Mouse (Mus musculus) common myeloid progenitor, adult 5-6 weeks (primary cell): ENCODE measurements at regions not wholly inside any gene's neighbourhood (a gene's known extent, or its start where the extent isn't known, plus 50 kb on each side); places are given as distances from the start of the nearest gene placed in this dataset.
"Not testable (repeated sequence)": the region's sequence is repeated elsewhere in the genome, so short reads cannot be mapped to it uniquely, and the experiment has no call there.

ENCODE experiments used
- ATAC-seq: replicated peaks from 2 replicates; pipeline ENCODE4 v1.8.0; 2016; ENCODE audit warnings: low read depth, mild to moderate bottlenecking, moderate TSS enrichment, inconsistent platforms; ENCODE audit not compliant: poor library complexity, severe bottlenecking

DNA sequence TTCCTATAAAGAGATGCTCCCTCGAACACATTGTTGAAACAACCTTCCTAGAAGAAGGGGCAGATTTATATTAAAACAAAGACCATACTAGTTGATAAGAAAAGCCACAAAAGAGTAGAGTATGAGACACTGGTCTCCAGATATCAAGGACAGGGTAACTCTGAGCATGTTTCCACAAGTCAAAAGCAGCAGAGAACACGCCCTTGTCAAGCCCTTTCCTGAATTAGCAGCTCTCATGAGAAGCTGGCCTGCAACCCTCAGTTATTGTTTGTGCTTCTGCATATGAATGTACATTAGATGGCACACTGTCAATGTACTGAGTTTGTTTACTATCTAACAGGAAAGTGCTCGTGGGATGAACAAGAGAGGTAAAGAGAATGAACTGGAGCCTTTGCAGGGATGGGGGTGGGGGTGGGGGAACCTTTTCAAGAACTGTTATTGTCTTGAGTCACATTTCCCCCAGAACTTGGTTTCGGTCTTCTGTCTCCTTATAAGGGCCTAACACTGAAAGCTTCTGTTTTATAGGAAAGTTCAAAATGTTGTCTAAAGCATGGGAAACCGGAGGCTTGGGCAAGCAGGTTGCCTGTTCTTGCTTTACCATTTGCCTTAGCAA lies 228.6 kb upstream of the Zpld1 start:
- no peak for ATAC-seq

DNA sequence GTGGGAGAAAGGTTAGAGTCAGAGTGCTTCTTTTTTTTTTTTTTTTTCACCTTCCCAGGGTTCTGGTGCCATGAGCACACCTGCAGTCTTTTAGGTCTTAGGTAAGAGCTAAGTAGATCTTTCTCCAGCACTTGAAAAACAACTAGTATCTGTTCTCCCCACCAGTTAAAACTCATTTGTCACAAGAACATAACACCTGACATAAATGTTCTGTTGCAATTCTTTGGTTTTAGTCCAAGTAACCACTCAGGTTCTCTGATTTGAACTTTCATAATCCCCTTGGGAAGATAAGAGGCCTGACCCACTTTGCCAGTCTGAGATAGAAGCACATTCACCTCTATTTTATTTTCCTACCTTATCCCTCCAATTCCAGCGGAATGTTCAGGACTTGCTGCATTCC lies 225.5 kb upstream of the Zpld1 start:
- no peak for ATAC-seq

- ATAC-seq: no peak
Measured at GRCm38 (mm10) chr16:55522283-55522682, 224.5 kb upstream of the Zpld1 start.

DNA sequence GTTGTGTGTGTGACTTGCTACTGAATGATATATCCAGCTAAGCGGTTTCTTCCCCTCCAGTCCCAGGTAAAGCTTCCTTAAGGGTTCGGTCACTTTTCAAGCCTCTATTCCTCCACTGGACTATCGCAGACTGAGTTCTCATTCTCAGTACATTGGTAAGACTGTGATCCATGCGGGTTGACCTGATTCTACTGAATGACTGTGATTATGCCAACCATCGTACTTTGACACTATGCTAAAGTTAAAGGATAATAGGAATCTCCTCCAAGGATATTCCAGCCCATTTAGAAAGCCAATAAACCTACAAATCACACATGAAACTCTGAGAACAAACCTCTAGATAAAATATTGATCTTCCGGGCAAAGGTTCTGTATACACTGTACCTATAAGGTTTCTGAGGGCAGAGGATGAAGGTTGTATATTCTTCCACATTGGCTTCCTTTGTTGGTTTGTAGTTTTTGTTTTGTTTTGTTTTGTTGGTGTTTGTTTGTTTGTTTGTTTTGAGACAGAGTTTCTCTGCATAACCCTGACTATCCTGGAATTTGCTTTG lies 223.7 kb upstream of the Zpld1 start:
- ATAC-seq: no peak

- peak; percentile 26; the same call in 1 of the 2 replicates for ATAC-seq
Measured at GRCm38 (mm10) chr16:55520077-55520476, 222.3 kb upstream of the Zpld1 start.

GRCm38 (mm10) chr16:55519646-55520045 lies 221.9 kb upstream of the Zpld1 start:
- ATAC-seq: peak; percentile 78

DNA sequence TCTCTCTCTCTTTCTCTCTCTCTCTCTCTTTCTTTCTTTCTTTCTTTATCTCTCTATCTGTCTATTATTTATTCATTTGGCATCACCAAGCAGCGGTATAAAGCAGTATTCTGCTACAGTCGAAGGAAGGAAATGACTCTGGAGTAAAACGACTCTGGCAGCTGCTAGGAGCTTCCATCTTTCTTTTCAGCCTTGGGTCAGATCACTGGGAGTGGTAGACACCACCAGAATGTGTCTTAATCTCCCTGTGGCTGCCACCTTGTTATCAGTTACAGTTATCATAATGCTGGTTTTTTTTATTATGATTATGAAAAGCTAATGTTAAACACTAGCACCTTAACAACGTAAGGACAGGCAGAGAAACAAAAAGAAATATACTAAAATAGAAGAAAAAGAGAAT lies 219.2 kb upstream of the Zpld1 start:
- ATAC-seq: no peak

GRCm38 (mm10) chr16:55515228-55515696 lies 217.5 kb upstream of the Zpld1 start:
- ATAC-seq: no peak

DNA sequence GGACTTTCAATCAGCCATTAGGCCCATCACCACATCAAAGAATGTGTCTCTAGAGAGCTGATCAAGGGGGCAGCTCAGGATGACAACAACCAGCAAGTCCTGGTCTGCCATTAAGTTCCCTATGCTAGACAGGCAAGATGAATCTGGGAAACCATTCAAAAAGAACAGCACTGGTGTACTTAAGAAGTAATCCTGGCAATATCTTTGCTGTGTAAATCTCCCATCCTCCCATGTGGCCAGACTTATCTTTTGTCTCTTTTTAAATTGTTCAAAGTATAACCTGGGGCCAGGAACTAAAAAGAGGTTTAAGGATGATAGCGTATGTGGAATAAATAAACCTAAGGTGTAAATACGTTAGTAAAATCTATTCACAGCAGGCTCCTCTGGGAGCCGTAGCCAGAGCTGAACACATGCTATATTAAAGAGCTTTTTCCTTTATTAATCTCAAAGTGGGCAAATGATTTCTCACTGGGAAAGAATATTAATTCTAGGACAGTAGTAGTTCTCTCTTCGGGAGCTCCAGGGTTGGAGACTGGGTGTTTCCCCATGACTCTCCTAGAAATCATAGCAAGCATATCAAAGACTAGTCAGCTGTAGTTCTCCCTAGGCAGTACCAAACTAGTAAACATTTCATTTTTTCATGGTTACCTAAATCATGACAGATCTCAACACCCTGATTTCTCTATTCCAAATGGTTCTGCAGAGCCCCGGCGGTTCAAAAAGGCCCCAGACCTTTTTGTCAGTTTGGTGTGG lies 216.8 kb upstream of the Zpld1 start:
- ATAC-seq: no peak

GRCm38 (mm10) chr16:55504796-55505413 lies 207.1 kb upstream of the Zpld1 start:
- ATAC-seq: 0 out of 2 replicates have a peak, but pooled peaks have one; percentile 39

DNA sequence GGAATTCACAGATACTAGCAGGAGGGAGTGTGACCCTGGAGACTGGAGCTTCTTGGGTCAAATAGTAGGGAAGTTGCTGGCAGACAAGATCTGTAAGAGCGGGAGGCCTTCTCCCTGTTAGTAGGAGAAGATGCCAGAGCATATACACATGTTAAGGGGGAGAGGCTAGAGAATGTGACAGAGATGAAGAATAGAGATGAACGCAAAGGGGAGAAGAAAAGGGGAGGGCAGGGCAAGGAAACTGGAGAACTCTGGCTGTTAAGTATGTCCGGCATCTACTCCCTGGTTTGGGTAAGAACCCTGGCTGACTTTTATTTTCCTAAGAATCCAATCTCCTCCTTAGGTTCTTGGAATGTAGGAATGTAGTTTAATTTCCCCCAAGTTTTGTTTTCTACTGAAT lies 206.5 kb upstream of the Zpld1 start:
- ATAC-seq: no peak

DNA sequence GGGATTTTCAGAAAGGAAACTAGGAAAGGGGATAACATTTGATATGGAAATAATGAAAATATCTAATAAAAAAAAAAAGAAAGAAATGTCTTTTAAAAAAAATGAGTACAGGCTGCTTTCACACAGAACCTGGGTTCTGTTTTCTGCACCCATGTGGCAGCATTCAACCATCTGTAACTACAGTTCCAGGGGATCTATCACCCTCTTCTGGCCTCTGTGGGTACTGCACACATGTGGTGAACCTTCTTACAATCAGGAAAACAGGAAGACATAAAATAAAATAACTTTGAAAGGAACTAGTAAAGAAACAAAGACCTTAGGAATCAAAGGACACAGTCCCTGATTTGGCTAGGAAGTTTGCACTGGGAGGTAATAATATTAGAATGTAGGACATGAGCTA lies 205.5 kb upstream of the Zpld1 start:
- no peak for ATAC-seq

- not testable (repeated sequence) for ATAC-seq
Measured at GRCm38 (mm10) chr16:55499831-55500230, 202.0 kb upstream of the Zpld1 start.

DNA sequence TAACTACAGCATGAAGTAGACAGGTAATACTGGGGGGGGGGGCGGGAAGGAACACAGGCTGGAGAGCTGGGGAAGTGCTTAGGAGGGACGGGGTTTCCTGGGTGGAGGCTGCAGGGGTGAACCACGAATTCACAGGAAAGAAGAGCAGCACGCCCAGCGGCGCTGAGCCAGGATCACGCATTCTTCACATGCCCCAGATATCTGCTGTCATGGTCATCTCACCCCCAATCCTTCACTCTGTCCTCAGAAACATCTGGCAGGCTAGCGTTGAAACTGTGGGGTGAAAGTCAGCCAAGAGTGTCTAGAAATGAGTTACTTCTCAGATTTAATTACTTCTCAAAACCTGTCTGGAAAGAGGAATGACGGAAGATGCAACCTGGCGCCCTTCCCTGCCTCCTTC lies 197.3 kb upstream of the Zpld1 start:
- no peak for ATAC-seq

- no peak for ATAC-seq
Measured at GRCm38 (mm10) chr16:55494162-55494561, 196.4 kb upstream of the Zpld1 start.

- no peak for ATAC-seq
Measured at GRCm38 (mm10) chr16:55492111-55492510, 194.3 kb upstream of the Zpld1 start.

DNA sequence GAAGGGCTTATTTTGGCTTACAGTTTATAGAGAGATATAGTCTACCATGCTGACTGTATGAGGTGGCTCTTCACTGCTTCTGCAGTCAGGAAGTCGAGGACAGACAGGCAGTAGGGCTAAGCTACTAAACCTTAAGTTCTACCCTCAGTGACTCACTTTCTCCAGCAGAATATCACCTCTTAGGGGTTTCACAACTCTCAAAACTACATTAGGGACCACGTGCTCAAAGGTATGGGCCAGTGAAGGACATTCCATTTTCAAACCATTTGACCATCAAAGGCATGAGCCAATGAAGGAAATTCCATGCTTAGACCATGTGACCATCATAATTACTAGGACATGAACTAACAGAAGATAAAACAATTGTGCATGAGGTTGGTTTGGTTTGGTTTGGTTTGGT lies 186.6 kb upstream of the Zpld1 start:
- no peak for ATAC-seq

- no peak for ATAC-seq
Measured at GRCm38 (mm10) chr16:55480745-55481144, 183.0 kb upstream of the Zpld1 start.

DNA sequence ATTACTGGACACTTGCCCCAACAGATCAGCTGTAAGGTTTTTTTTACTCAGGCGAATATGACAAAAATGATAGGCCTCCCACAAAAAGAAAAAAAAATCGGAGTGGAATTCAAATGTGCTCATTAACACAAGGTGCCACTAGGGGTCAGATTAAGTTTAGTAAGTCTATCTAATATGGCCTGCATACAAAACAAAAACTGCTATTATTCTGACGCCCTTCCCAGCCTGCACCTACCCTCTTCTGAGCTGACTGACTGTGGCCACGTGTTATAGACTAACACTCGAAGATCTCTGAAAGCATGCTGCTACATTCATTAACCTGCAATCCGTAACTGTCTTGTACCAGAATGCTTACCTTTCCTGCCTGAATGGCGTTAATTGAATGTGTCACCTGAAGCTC lies 182.5 kb upstream of the Zpld1 start:
- peak; percentile 85 for ATAC-seq

- peak; percentile 89 for ATAC-seq
Measured at GRCm38 (mm10) chr16:55476544-55477208, 178.9 kb upstream of the Zpld1 start.
